Mouse (Mus musculus): ENCODE measurements around the gene Spp2. TPM values are rescaled to one million over a fixed set of nuclear protein-coding genes. Genes with fewer than 3 reads are reported as not detected.

The Spp2 gene
- polyA plus RNA-seq, 1 experiment from 2014 or later = not detected

DNA sequence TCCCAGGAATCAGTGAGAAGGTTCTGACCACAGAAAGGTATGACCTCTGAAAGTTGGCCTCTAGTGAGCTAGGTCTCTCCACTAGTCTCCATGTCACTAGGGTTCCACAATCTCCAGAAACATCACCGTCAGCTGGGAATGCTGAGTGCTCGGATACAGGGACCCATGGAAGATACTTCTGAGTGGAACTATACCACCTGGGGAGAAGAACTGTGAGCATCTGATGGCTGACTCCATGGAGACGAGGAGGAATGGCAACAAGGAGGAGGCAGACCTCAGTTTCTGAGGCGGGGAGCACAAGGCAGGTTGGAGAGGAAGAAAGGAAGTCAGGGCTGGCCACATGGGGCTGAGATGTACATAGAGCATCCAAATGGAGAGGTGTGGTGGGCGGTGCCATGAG, 52.9 kb downstream of the Spp2 start:
- H3K9ac ChIP-seq (replicated peaks) = no peak overlapping the region
- H3K4me1 ChIP-seq = peaks cover 8% of the 10 kb centered on the region; the same call in 1 of the 2 replicates
- H3K4me3 ChIP-seq = no peak overlapping the region
- no peak overlapping the region for H3K4me2 ChIP-seq (replicated peaks)
- H3K36me3 ChIP-seq = no peaks in the 10 kb centered on the region
- H3K27ac ChIP-seq (replicated peaks) = no peak overlapping the region
- H3K27me3 ChIP-seq = no peaks in the 10 kb centered on the region
- WGBS = 83% methylated on average over 5 of the region's 5 CpGs
- no peak for ATAC-seq (ENCODE audit: low FRiP score, low read depth)
- H3K9me3 ChIP-seq = no peaks in the 10 kb centered on the region

DNA sequence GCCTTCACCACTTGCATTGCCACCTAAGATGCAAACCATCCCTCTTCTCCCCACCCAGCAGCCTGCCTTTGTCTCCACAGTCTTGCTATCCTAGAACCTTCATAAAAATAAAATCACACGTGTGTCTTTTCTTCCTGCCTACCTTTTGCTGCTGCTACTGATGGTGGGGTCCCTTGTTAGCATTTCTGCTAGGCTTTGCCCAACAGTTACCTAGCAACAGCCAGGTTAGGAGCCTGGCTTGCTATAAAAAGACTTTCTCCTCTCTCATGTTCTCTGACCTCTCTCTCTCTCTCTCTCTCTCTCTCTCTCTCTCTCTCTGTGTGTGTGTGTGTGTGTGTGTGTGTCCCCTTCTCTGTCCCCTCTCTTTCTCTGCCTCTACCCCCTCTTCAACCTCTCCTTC, 54.3 kb downstream of the Spp2 start:
- no peak overlapping the region for H3K27ac ChIP-seq (replicated peaks)
- peaks cover 8% of the 10 kb centered on the region; the same call in 1 of the 2 replicates for H3K4me1 ChIP-seq
- no peak overlapping the region for H3K9ac ChIP-seq (replicated peaks)
- WGBS = 27% methylated on average over 1 of the region's 1 CpGs
- no peaks in the 10 kb centered on the region for H3K36me3 ChIP-seq
- no peaks in the 10 kb centered on the region for H3K27me3 ChIP-seq
- no peak for ATAC-seq (ENCODE audit: low FRiP score, low read depth)
- H3K4me3 ChIP-seq = no peak overlapping the region
- H3K9me3 ChIP-seq = no peaks in the 10 kb centered on the region
- no peak overlapping the region for H3K4me2 ChIP-seq (replicated peaks)

DNA sequence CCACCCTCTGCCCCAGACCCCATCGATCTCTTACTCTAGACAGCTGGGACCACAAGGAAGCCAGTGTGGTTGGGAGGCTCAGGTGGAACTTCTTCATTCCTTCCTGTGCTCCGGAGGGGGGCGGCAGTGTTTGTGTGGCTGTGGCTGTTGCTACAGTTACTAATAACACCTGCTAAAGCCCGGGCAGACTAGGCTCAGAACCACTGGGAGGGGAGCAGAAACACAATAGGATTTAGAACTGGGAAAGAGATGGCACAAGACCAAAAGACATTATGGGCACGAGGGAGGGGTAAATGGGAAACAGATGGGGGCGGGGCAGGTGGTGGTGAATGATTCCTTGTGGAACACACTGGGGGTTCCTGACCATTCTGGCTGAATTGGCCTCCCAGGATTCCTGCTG, 55.7 kb downstream of the Spp2 start:
- H3K9me3 ChIP-seq = no peaks in the 10 kb centered on the region
- H3K4me1 ChIP-seq = peaks cover 8% of the 10 kb centered on the region; the same call in 1 of the 2 replicates
- no peak overlapping the region for H3K9ac ChIP-seq (replicated peaks)
- no peak overlapping the region for H3K4me2 ChIP-seq (replicated peaks)
- 40% methylated on average over 6 of the region's 6 CpGs for WGBS
- H3K27me3 ChIP-seq = no peaks in the 10 kb centered on the region
- H3K36me3 ChIP-seq = no peaks in the 10 kb centered on the region
- no peak for ATAC-seq (ENCODE audit: low FRiP score, low read depth)
- no peak overlapping the region for H3K4me3 ChIP-seq
- H3K27ac ChIP-seq (replicated peaks) = no peak overlapping the region

DNA sequence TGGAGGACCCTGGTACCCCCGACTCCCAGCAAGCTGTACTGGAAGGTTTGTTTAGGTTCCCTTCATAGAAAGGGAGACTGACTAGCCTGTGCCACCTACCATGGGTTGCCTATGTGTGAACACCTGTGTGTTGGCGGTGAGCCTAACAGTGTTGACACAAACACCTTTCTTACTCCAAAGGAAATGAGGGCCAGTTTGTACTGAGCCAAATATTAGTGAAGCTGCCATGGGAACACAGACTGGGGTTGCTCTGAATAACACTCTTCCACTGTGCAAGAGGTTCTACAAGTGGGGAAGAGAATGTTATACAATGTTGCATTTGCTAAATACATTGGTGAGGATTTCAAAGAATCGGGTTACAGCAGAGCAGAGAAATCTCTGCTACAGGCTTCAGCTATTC, 56.5 kb downstream of the Spp2 start:
- WGBS = 97% methylated on average over 3 of the region's 3 CpGs
- no peaks in the 10 kb centered on the region for H3K36me3 ChIP-seq
- ATAC-seq (ENCODE audit: low FRiP score, low read depth) = no peak
- no peaks in the 10 kb centered on the region for H3K27me3 ChIP-seq
- no peak overlapping the region for H3K4me2 ChIP-seq (replicated peaks)
- H3K9ac ChIP-seq (replicated peaks) = no peak overlapping the region
- no peaks in the 10 kb centered on the region for H3K9me3 ChIP-seq
- no peak overlapping the region for H3K27ac ChIP-seq (replicated peaks)
- no peak overlapping the region for H3K4me3 ChIP-seq
- H3K4me1 ChIP-seq = peaks cover 8% of the 10 kb centered on the region; the same call in 1 of the 2 replicates

DNA sequence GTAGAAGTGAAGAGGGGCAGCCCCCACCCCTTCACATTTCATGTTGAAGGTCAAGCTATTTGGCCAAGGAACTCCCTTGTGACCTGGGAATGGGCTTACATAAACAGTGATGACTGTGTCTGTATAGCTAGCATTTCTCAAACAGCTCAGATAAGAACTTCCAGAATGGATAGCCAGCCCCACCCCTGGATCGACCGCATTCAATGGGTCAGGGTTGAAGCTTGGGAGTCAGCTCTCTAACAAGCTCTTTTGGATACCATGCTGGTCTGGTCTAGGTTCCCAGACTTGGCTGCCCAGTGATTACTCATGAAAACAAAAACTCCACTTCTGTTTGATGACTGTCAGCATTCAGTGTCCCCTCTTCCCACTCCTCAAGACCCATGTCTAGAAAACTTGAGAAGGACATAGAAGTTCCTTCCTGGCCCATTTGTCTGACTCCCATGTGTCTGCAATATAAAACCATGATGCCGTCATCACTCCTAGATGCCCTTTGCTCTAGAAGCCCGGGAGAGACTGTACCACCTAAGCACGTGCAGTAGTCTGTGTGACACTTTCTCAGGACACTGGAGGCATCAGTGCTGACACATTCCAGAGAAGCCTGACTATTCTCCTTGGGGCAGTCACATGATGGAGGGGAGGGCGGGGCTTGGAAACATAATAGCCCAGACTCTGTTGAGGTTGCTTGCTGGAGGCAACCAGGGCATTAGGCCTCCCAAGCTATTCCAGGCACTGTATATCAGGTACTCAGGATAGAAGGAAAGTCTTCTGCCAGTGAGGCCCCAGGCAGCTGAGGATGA, 57.5 kb downstream of the Spp2 start:
- ATAC-seq (ENCODE audit: low FRiP score, low read depth) = no peak
- peaks cover 8% of the 10 kb centered on the region; the same call in 1 of the 2 replicates for H3K4me1 ChIP-seq
- no peaks in the 10 kb centered on the region for H3K9me3 ChIP-seq
- no peak overlapping the region for H3K4me3 ChIP-seq
- H3K36me3 ChIP-seq = no peaks in the 10 kb centered on the region
- no peak overlapping the region for H3K27ac ChIP-seq (replicated peaks)
- no peak overlapping the region for H3K4me2 ChIP-seq (replicated peaks)
- 80% methylated on average over 6 of the region's 6 CpGs for WGBS
- H3K27me3 ChIP-seq = no peaks in the 10 kb centered on the region
- H3K9ac ChIP-seq (replicated peaks) = no peak overlapping the region

DNA sequence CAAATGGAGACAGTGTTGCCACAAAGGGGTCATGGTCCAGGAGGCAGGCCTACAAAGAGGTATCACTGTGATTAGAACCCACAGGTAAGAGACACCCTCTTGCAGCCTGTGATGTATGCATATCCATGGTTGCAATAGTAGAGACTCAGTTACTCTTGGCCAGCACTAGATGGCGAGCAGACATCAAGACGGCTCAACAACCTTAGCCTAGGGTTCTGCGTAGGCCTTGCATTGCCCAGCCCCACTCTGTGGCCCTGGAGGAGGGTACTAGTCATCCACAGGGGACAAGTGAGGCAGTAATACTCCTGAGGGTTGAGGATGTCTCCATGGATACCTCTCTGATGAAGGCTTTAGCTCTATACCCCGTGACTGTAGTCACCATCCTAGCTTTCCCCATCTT, 59.0 kb downstream of the Spp2 start:
- H3K4me1 ChIP-seq = peaks cover 8% of the 10 kb centered on the region; the same call in 1 of the 2 replicates
- no peaks in the 10 kb centered on the region for H3K27me3 ChIP-seq
- no peak overlapping the region for H3K4me2 ChIP-seq (replicated peaks)
- no peaks in the 10 kb centered on the region for H3K9me3 ChIP-seq
- no peak overlapping the region for H3K27ac ChIP-seq (replicated peaks)
- H3K4me3 ChIP-seq = no peak overlapping the region
- ATAC-seq (ENCODE audit: low FRiP score, low read depth) = no peak
- 69% methylated on average over 4 of the region's 4 CpGs for WGBS
- H3K9ac ChIP-seq (replicated peaks) = no peak overlapping the region
- no peaks in the 10 kb centered on the region for H3K36me3 ChIP-seq

DNA sequence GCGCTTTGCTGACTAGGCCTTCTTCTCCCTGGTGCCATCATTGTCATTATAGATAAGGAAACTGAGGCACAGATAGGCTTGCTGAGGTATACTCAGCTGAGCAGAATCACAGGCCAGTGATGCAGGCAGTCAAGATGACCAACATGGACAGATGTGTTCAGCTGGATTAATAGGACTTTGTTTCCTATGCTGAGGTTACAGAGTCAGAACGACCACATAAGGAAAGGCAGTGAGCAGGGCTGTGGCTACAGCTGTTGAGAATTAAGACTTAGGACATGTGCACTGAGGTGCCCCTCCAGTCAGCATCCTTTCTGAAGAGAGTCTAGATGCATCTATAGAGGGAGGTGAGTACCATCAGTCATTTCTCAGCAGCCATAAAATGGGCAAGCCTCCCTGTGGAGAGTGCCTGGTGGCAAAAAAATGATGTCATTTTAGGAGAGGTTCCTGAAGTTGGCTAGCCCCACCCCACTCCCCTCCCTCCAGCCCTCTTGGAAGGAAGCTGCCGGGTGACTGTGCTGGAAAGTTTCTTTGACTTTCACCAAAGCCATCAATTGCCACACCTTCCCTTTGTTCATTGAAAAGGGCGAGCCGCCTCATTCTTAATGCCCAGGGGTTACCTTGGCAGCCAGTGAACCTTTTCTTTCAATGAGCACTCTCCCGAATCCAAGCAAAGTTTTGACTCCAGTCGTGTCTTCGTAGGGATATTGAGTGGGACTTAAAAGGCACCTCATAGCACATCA, 59.7 kb downstream of the Spp2 start:
- no peak for ATAC-seq (ENCODE audit: low FRiP score, low read depth)
- no peaks in the 10 kb centered on the region for H3K9me3 ChIP-seq
- H3K27ac ChIP-seq (replicated peaks) = no peak overlapping the region
- no peak overlapping the region for H3K4me3 ChIP-seq
- no peak overlapping the region for H3K4me2 ChIP-seq (replicated peaks)
- H3K9ac ChIP-seq (replicated peaks) = no peak overlapping the region
- H3K36me3 ChIP-seq = no peaks in the 10 kb centered on the region
- H3K4me1 ChIP-seq = peaks cover 8% of the 10 kb centered on the region; the same call in 1 of the 2 replicates
- 74% methylated on average over 8 of the region's 8 CpGs for WGBS
- H3K27me3 ChIP-seq = 0 out of 2 replicates have a peak, but pooled peaks cover 2% of the 10 kb centered on the region

DNA sequence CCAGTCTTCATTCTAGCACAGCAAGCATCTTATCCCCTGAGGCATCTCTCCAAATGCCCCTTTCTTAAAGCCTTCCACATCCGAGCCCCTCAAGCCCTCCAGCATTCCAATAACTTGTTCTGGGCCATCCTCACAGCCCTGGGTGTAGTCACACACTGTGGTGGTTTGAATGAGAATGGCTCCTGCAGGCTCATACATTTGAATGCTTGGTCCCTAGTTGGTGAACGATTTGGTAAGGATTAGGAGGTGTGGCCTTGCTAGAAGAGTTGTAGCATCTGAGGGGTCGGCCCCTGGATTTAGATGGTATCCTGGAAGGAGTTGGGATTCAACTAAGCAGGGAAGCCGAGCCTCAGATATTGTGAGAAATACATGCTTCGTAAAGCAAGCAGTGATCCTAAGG, 61.1 kb downstream of the Spp2 start:
- H3K4me1 ChIP-seq = peaks cover 6% of the 10 kb centered on the region
- 75% methylated on average over 5 of the region's 5 CpGs for WGBS
- H3K27ac ChIP-seq (replicated peaks) = no peak overlapping the region
- H3K4me2 ChIP-seq (replicated peaks) = no peak overlapping the region
- no peaks in the 10 kb centered on the region for H3K9me3 ChIP-seq
- H3K9ac ChIP-seq (replicated peaks) = no peak overlapping the region
- H3K27me3 ChIP-seq = 0 out of 2 replicates have a peak, but pooled peaks cover 3% of the 10 kb centered on the region
- H3K4me3 ChIP-seq = no peak overlapping the region
- no peak for ATAC-seq (ENCODE audit: low FRiP score, low read depth)
- no peaks in the 10 kb centered on the region for H3K36me3 ChIP-seq

DNA sequence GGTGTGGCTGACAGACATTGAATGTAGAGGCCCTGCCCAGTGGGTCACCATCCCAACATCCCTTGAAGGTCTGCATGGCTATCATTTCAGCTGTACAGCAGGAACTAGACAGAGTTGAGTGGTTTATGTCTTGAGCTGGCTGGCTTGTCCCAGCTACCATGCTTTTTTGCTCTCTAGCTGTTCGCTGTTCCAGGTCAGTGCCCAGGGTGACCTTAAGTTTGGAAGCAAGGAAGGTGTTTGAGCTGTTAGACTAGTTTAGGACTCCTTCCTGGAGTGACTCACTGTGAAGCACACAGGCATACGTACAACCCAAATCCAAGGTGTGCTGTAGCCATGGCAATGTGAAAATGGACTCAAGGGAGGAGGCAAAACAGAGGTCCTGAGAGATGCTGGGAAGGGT, 61.6 kb downstream of the Spp2 start:
- Histone ChIP-seq H3K4me2 (replicated peaks) (no peak overlapping the region), H3K4me1 (peaks cover 6% of the 10 kb centered on the region), H3K9me3 (no peaks in the 10 kb centered on the region), H3K27ac (replicated peaks) (no peak overlapping the region), H3K4me3 (no peak overlapping the region), H3K9ac (replicated peaks) (no peak overlapping the region), H3K36me3 (no peaks in the 10 kb centered on the region), H3K27me3 (0 out of 2 replicates have a peak, but pooled peaks cover 3% of the 10 kb centered on the region)
- no peak for ATAC-seq (ENCODE audit: low FRiP score, low read depth)
- whole genome bisulfite sequencing = 91% methylated on average over 2 of the region's 2 CpGs

DNA sequence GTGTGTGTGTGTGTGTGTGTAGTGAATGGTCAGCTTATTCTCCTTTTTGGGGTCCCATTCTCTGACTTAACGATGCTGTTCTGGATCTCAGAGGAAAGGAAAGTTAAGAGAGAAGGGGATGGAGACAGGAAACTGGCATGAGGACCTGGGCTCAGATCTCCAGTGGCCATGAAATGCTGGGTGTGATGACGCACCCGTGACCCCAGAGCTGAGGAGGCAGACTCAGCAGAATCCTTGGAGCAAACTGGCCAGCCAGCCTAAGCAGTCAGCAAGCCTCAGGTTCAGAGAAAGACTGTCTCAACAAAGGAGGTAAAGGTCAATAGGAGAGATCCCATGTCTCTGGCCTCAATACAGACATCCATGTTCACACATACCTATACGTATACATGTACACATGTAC, 63.0 kb downstream of the Spp2 start:
- no peaks in the 10 kb centered on the region for H3K36me3 ChIP-seq
- H3K27me3 ChIP-seq = 0 out of 2 replicates have a peak, but pooled peaks cover 3% of the 10 kb centered on the region
- no peak overlapping the region for H3K4me2 ChIP-seq (replicated peaks)
- peaks cover 6% of the 10 kb centered on the region for H3K4me1 ChIP-seq
- no peak for ATAC-seq (ENCODE audit: low FRiP score, low read depth)
- WGBS = 93% methylated on average over 4 of the region's 4 CpGs
- H3K9me3 ChIP-seq = no peaks in the 10 kb centered on the region
- no peak overlapping the region for H3K27ac ChIP-seq (replicated peaks)
- H3K9ac ChIP-seq (replicated peaks) = no peak overlapping the region
- no peak overlapping the region for H3K4me3 ChIP-seq

DNA sequence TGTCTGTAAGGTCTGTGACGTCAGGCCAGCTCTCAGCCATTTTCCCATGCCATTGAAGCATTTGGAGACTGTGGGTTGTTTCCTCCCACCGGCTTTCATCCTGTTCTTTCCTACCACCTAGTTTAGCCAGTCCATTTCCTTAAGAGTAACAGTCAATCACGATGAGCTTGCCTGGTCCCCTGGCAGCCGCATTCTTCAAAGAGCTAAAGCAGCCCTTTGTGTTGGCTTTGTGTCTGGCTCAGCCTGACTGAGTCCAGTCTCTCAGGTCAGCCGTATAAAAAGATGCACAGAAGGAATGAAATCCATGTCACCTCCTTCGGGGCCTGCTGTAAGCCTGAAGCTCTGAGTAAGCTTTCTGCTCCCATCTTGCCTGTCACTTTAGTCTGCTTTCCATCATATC, 65.5 kb downstream of the Spp2 start:
- peaks cover 6% of the 10 kb centered on the region for H3K4me1 ChIP-seq
- no peak overlapping the region for H3K4me2 ChIP-seq (replicated peaks)
- H3K36me3 ChIP-seq = no peaks in the 10 kb centered on the region
- H3K9ac ChIP-seq (replicated peaks) = no peak overlapping the region
- no peak overlapping the region for H3K4me3 ChIP-seq
- no peak overlapping the region; the same call in 1 of the 2 replicates for H3K27ac ChIP-seq (replicated peaks)
- H3K9me3 ChIP-seq = no peaks in the 10 kb centered on the region
- 12% methylated on average over 6 of the region's 6 CpGs for WGBS
- 0 out of 2 replicates have a peak, but pooled peaks cover 3% of the 10 kb centered on the region for H3K27me3 ChIP-seq
- no peak for ATAC-seq (ENCODE audit: low FRiP score, low read depth)

DNA sequence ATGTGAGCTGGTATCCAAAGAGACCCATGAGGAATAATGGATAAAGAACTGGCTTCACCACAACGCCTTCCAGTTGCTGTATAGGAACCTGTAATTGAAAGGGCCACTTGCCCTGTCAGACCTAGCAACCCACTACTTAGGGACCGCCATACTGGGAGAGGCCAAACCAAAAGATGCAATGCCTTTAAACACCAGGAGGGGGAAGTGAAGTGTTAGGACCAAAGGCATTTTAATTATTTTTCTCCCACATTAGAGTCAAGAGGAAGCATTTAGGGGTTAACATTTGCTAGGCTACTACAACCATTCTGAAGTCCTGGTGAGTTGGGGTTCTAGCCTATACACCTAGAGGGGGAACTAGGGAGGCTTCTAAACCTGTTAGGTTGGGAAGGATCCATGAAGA, 67.1 kb downstream of the Spp2 start:
- Histone ChIP-seq H3K27me3 (0 out of 2 replicates have a peak, but pooled peaks cover 3% of the 10 kb centered on the region), H3K27ac (replicated peaks) (no peak overlapping the region), H3K9ac (replicated peaks) (no peak overlapping the region), H3K4me2 (replicated peaks) (no peak overlapping the region), H3K9me3 (no peaks in the 10 kb centered on the region), H3K36me3 (no peaks in the 10 kb centered on the region), H3K4me1 (peaks cover 14% of the 10 kb centered on the region), H3K4me3 (no peak overlapping the region)
- ATAC-seq (ENCODE audit: low FRiP score, low read depth) = no peak
- WGBS = 75% methylated on average over 2 of the region's 2 CpGs
